Mouse (Mus musculus) telencephalon, adult 2 months (tissue): ENCODE measurements around the gene Car2.

Source experiments
- DNase-seq: peaks from one replicate; pipeline ENCODE4 v3.0.0-alpha.2; 2011; ENCODE audit warnings: low read depth, low spot score

The Car2 gene

DNA sequence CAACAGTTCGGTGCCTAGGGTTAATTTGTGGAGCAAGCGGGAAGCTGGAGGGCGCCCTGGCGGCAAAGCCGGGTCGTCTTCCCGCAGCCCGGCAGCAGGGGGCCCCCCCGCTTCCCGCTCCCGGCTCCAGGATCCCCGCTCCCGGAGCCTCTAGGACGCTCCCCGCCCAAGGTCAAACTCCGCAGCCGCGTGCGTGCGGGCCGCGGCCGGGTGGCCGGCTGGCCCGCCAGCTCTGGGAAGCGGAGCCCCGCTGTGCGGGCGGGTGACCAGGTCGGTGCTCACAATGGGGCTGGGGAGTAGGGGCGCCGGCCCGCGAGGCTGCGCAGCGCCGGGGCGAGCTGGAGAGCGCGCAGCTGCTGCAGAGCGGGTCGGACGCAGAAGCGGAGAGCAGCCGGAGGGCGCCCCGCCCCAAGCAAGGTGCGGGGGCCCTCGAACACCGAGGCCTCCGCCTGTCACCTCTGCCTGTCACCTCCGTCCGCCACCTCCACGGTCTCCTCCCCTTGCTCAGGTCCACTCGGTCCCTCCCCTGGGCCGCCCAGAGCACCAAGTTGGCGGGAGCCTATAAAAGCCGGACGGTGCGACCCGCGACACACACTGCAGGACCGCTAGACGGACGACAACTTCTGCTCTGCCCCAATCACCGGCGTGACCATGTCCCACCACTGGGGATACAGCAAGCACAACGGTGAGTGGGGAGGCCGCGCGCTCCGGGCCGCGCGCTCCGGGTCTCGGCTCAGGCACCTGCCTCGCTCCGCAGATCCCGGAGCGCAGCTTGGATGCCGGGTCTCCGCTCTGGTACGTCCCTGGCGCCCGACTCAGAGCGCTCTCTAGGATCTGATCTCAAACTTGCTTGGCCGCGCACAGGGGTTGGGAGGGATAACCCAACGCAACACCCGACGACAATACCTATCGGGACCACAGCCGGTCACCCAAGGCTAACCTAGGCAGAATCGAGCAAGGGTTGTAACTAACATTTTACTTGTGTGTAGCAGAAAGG is at the start of gene Car2:
Gene Car2 (plus strand): TSS at position 172 of the 997 bp plus-strand sequence.
- no peak for DNase-seq

GRCm38 (mm10) chr3:14838936-14839335 is 47.1 kb upstream of the Car2 start:
- DNase-seq = no peak

GRCm38 (mm10) chr3:14839466-14840118 is 46.5 kb upstream of the Car2 start:
- no peak for DNase-seq

DNA sequence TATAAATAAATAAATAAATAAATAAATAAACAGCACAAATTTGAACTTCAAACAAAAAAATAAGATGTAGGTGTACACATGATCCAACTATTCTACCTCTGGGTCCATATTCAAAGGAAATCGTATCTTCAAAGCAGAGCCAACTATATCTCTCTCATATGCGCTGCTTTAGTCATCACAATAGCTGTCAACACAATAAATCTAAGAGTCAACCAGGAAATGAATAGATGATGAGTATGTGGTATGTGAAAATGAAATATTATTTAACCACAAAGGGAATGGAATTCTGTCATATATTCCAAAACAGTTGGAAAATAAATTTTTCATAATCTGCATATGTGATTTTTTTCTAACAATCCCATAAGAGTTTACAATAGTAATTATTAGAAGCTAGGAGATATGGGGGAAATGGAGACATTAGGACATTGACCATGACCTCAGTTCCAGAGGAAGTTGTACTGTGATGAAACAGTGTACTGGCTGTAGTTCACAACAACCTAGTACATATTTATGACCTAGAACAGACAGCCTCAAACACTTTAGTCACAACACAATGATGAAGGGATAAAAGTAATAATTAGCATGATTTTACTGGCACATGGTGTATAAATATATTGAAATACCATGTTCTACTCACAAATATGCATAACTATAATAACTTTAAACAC is 37.4 kb upstream of the Car2 start:
- DNase-seq = no peak

GRCm38 (mm10) chr3:14853966-14854365 is 32.1 kb upstream of the Car2 start:
- DNase-seq = no peak

DNA sequence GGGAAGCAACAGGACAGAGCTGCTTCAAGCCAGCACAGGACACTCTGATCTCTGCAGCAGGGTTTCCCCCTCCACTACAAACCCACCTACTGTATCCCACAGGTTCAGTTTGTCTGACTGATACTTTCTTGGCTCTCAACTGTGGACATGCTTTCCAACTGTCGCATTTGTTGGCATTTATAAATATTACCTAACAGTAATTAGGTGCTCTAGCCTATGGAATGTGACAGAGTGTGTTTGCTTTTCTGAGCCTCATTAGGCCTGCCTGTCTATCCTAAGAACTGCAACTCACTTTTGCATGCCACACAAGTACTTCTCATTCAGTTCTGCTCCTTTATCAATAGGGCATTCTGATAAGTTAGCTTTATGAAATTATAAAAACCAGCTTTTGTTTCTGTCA is 31.6 kb upstream of the Car2 start:
- no peak for DNase-seq

DNA sequence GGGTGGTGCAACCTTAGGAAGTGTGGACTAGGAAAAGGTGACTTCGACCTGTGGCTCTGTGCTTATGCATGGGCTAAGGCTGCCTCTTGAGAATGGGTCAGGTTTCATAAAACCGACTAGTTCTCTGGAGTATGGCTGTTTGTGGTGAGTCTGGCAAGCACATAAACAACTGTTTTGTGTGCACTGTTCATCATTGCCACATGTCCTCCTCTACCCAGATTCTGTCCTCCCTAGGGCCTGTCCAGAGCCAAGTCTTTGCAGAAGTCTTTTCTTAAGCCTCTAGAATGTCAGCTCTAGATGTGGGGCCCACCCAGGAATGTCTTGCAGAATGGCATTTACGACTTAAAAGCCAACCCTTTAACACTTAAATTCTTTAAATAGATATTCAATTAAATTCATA is 28.2 kb upstream of the Car2 start:
- no peak for DNase-seq

GRCm38 (mm10) chr3:14860291-14860690 is 25.8 kb upstream of the Car2 start:
- DNase-seq = no peak

GRCm38 (mm10) chr3:14861165-14861564 is 24.9 kb upstream of the Car2 start:
- DNase-seq = no peak

GRCm38 (mm10) chr3:14861787-14862186 is 24.3 kb upstream of the Car2 start:
- DNase-seq = no peak

- no peak for DNase-seq
These were observed 23.4 kb upstream of the Car2 start for GRCm38 (mm10) chr3:14862654-14863021.

DNA sequence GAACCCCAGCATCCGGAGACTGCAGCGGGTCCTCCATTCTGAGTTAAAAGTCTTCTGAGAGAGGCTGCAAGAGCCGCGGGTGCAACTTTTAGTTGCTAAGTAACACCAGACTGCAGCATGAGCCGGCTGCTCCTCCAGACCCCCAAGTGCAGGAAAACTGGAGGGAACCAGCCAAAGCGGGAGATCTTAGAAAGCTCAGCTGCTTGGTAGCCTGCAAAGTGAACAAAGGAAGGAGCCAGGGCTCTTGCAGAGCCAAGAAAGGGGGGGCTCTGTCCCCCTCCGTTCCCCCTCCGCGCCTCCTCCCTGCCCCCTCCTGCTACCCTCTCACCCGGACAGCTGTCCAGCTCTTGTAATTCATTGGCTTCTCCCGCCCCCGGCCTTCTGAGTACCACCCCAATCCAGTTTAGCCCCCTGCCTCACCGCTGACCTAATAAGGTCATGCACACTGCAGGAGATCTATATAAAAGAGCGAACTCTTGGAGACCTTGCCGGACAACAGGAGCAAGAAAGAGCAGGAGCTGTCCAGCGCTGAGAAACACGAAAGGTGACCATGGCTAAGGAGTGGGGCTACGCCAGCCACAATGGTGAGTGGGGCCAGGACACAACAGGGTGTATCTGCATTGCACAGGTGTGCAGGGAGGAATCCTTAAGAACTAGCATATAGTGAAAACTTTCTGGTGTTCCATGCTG is 22.9 kb upstream of the Car2 start, which contains the start of gene Car3:
Gene Car3 (plus strand): TSS at position 491 of the 690 bp plus-strand sequence.
- no peak for DNase-seq

- no peak for DNase-seq
These were observed 22.2 kb upstream of the Car2 start for GRCm38 (mm10) chr3:14863922-14864321.

- no peak for DNase-seq
These were observed 20.1 kb upstream of the Car2 start for GRCm38 (mm10) chr3:14865941-14866340.

GRCm38 (mm10) chr3:14869779-14870178 is 16.3 kb upstream of the Car2 start:
- DNase-seq = no peak

GRCm38 (mm10) chr3:14870528-14870927 is 15.5 kb upstream of the Car2 start:
- no peak for DNase-seq

DNA sequence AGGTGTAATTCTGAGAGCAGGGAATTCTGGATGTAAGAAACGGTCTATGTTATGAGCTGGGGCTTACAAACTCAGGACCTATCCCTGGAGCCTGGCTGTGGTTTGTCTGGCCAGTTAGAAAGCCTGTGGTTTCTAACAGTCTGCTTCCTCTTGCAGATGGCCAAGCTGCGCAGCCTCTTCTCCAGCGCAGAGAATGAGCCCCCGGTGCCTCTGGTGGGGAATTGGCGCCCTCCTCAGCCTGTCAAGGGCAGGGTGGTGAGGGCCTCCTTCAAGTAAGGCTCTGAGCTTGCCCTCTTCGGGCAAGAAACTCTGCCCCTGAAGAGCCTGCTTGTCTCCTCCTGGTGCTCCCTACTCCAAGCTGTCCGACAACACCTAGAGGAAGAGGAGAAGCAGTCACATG is 14.7 kb upstream of the Car2 start:
- no peak for DNase-seq

GRCm38 (mm10) chr3:14874402-14875040 is 11.6 kb upstream of the Car2 start:
- peak; percentile 76 for DNase-seq

DNA sequence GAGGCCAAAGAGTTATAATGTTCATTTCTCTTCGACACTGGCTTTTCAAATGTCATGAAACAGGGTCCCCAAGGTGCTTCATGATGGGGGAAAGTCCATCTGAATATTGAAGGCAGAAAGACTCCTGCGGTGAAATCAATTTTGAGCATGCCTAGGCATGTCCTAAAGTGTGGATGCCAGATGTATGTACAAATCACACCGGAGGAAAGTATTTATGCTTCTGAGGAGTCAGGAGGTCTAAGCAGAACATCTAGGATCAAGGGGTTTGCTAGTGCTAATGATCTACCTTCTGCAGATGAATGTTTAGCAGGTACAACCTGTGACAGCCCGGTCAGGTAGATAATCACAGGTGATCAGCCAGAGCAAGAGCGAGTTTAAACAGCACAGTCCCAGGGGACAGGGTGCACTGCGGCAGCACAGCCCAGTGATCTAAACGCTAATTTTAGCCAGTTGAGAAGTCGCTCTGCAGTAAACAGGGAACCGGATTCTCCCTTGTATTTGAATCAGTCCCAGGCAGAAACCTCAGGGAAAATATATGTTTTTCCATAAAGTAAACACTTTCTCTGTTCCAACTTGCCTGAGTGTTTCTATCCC is 9.7 kb upstream of the Car2 start:
- no peak for DNase-seq

GRCm38 (mm10) chr3:14877251-14877909 is 8.7 kb upstream of the Car2 start:
- DNase-seq = no peak
